Comparison of ENCODE assay signal across 9 mouse cellular contexts in genomic region chr5:112576361-112576992, GRCm38 (mm10). TPM values are rescaled to one million over a fixed set of nuclear protein-coding genes. Genes with fewer than 3 reads are reported as not detected.
A peak's percentile ranks its signal among the peaks of the same experiment; 100 is the strongest.
DNase-seq lines count a peak whose midpoint lies in the region; ATAC-seq lines count a peak whose summit lies in the region.
"Had no signal": no experiment of that assay in that cellular context is flagged by ENCODE, and none has a peak within 500 bp of the region (broad histone marks: within the 10 kb centered on the region; RNA-seq: fewer than 3 reads in every experiment).

No protein-coding gene starts in this region.

- H3K27ac ChIP-seq in heart, embryonic 10.5 days: no peak overlapping the region
- no peak overlapping the region for H3K27ac ChIP-seq in embryonic facial prominence, embryonic 14.5 days (replicated peaks; ENCODE audit: low read depth, low read length)

- H3K9ac ChIP-seq in embryonic facial prominence, embryonic 14.5 days (ENCODE audit: low read depth, low read length): peak overlapping the region; percentile 46

- WGBS in heart, embryonic 10.5 days: 2% methylated on average over 48 of the region's 48 CpGs
- 0% methylated on average over 29 of the region's 48 CpGs for WGBS in embryonic facial prominence, embryonic 14.5 days

- H3K4me2 ChIP-seq in embryonic facial prominence, embryonic 14.5 days (ENCODE audit: low read depth, low read length): peak overlapping the region; percentile 63

- intact Hi-C loops in left cerebral cortex, postnatal 25 days (cut with DNase I): loop anchor here (2.0 to 5.0 kb wide), 4 partner anchors 66 to 276 kb away; no protein-coding TSS in a partner anchor

- no peaks in the 10 kb centered on the region for H3K36me3 ChIP-seq in heart, embryonic 10.5 days
- no peaks in the 10 kb centered on the region for H3K36me3 ChIP-seq in embryonic facial prominence, embryonic 14.5 days (ENCODE audit: control insufficient read depth, insufficient read depth, low read length)

- DNase-seq in heart, embryonic 10.5 days (ENCODE audit: low spot score): no peak
- DNase-seq in heart, adult 18-20 months: no peak
- DNase-seq in MN1 (ENCODE audit: low spot score): peak; percentile 64
- no peak for DNase-seq in embryonic facial prominence, embryonic 14.5 days (ENCODE audit: low spot score)
- DNase-seq in left cerebral cortex, postnatal 25 days (ENCODE audit: low spot score in 2 of 2): peak; percentile 55 to 64
- peak; percentile 67 for DNase-seq in right cerebral cortex, postnatal 14 days
- no peak for DNase-seq in gastrocnemius, adult 18-20 months (ENCODE audit: low spot score)

- H3K9me3 ChIP-seq in heart, embryonic 10.5 days: no peaks in the 10 kb centered on the region
- H3K9me3 ChIP-seq in embryonic facial prominence, embryonic 14.5 days (ENCODE audit: control insufficient read depth, low read length): no peaks in the 10 kb centered on the region

- 0 out of 2 replicates have a peak, but pooled peaks have one; percentile 5 for ATAC-seq in embryonic facial prominence, embryonic 14.5 days (ENCODE audit: low read depth)
- no peak for ATAC-seq in megakaryocyte, adult 5-6 weeks (ENCODE audit: poor library complexity, severe bottlenecking)

- peak overlapping the region; percentile 53 for H3K4me3 ChIP-seq in heart, embryonic 10.5 days
- H3K4me3 ChIP-seq in embryonic facial prominence, embryonic 14.5 days (ENCODE audit: low read depth, low read length): peak overlapping the region; percentile 39
- H3K4me3 ChIP-seq: myocyte had no signal

- peaks cover 99% of the 10 kb centered on the region for H3K27me3 ChIP-seq in heart, embryonic 10.5 days (ENCODE audit: insufficient read depth, poor library complexity, severe bottlenecking)
- H3K27me3 ChIP-seq in embryonic facial prominence, embryonic 14.5 days (replicated peaks; ENCODE audit: control insufficient read depth, insufficient read depth, low read length): peaks cover 67% of the 10 kb centered on the region

- peaks cover 26% of the 10 kb centered on the region for H3K4me1 ChIP-seq in heart, embryonic 10.5 days
- peaks cover 11% of the 10 kb centered on the region for H3K4me1 ChIP-seq in embryonic facial prominence, embryonic 14.5 days (ENCODE audit: control insufficient read depth, insufficient read depth, low read length)

RNA-seq across cellular contexts. Expression of gene Sez6l, which starts 0.5 kb away (rescaled TPM):
- 0.16 and 0.63 TPM in 2 replicates for polyA plus RNA-seq in heart, embryonic 10.5 days (2016; fragmentation: Nextera tagmentation; extraction: Ambion mirVana)
- total RNA-seq in heart, adult 18-20 months (2021): under 1 TPM; 0.05 to 0.10 TPM
- polyA plus RNA-seq in embryonic facial prominence, embryonic 14.5 days (2014; fragmentation: Nextera tagmentation; extraction: Ambion mirVana): 0.82 and 1.2 TPM in 2 replicates
- 100 to 1,000 TPM; 153 to 166 TPM for total RNA-seq in left cerebral cortex, postnatal 25 days (2021)
- not detected in 2 replicates for total RNA-seq in megakaryocyte, adult 5-6 weeks (2015)
- total RNA-seq in megakaryocyte, adult 5-6 weeks (2017): not detected in 2 replicates
- under 1 TPM in 1 of 2 experiments, not detected in 1; 0.02 TPM for total RNA-seq in gastrocnemius, adult 18-20 months (2021)
- polyA plus RNA-seq: myocyte had no signal

Comparison
In these comparisons a context has a peak if more than half of its experiments do, and no peak if none do; other contexts are left out.
1. DNase-seq: peak in MN1 (single experiment), left cerebral cortex, postnatal 25 days (2 of 2) and right cerebral cortex, postnatal 14 days (single experiment); none in heart, embryonic 10.5 days (single experiment), heart, adult 18-20 months (0 of 2), embryonic facial prominence, embryonic 14.5 days (single experiment) and gastrocnemius, adult 18-20 months (single experiment).
2. RNA of gene Sez6l, which starts 0.5 kb away (total RNA-seq): 153 to 166 TPM in left cerebral cortex, postnatal 25 days; 0.05 to 0.10 TPM in heart, adult 18-20 months, 0.02 TPM in gastrocnemius, adult 18-20 months and not detected in megakaryocyte, adult 5-6 weeks; every median in the first group is over 100 times any median in the second.